Mouse (Mus musculus) testis, postnatal 10 days (tissue): ENCODE results near the gene Galnt18.

ENCODE experiments used
- DNase-seq: peaks from one replicate; pipeline ENCODE4 v3.0.0; 2021; ENCODE audit warnings: low spot score

The Galnt18 gene

GRCm38 (mm10) chr7:111637866-111638448 lies 141.8 kb downstream of the Galnt18 start:
- no peak for DNase-seq

- DNase-seq, result no peak
Observed at GRCm38 (mm10) chr7:111636503-111636902, 143.3 kb downstream of the Galnt18 start.

- DNase-seq, result peak; percentile 43
Observed at GRCm38 (mm10) chr7:111631265-111631664, 148.5 kb downstream of the Galnt18 start.

- DNase-seq, result no peak
Observed at GRCm38 (mm10) chr7:111626232-111626631, 153.5 kb downstream of the Galnt18 start.

- no peak for DNase-seq
Observed at GRCm38 (mm10) chr7:111625736-111626135, 154.0 kb downstream of the Galnt18 start.

- peak; percentile 46 for DNase-seq
Observed at GRCm38 (mm10) chr7:111616231-111616937, 163.4 kb downstream of the Galnt18 start.

- DNase-seq, result no peak
Observed at GRCm38 (mm10) chr7:111614471-111614870, 165.3 kb downstream of the Galnt18 start.

GRCm38 (mm10) chr7:111607476-111607875 lies 172.3 kb downstream of the Galnt18 start:
- DNase-seq, result no peak

GRCm38 (mm10) chr7:111606091-111606490 lies 173.7 kb downstream of the Galnt18 start:
- DNase-seq, result no peak

- DNase-seq, result no peak
Observed at GRCm38 (mm10) chr7:111605663-111606062, 174.1 kb downstream of the Galnt18 start.

- DNase-seq, result no peak
Observed at GRCm38 (mm10) chr7:111604578-111605208, 175.1 kb downstream of the Galnt18 start.

- no peak for DNase-seq
Observed at GRCm38 (mm10) chr7:111603186-111603585, 176.6 kb downstream of the Galnt18 start.

GRCm38 (mm10) chr7:111601339-111602067 lies 178.3 kb downstream of the Galnt18 start:
- no peak for DNase-seq

GRCm38 (mm10) chr7:111600756-111601155 lies 179.0 kb downstream of the Galnt18 start:
- DNase-seq, result no peak

GRCm38 (mm10) chr7:111593680-111594079 lies 186.1 kb downstream of the Galnt18 start:
- no peak for DNase-seq

GRCm38 (mm10) chr7:111589506-111590125 lies 190.2 kb downstream of the Galnt18 start:
- DNase-seq, result no peak

- DNase-seq, result no peak
Observed at GRCm38 (mm10) chr7:111588291-111588781, 191.4 kb downstream of the Galnt18 start.

- no peak for DNase-seq
Observed at GRCm38 (mm10) chr7:111580547-111580946, 199.2 kb downstream of the Galnt18 start.

GRCm38 (mm10) chr7:111575096-111575495 lies 204.7 kb downstream of the Galnt18 start:
- no peak for DNase-seq

- no peak for DNase-seq
Observed at GRCm38 (mm10) chr7:111572336-111572735, 207.4 kb downstream of the Galnt18 start.

GRCm38 (mm10) chr7:111566838-111567237 lies 212.9 kb downstream of the Galnt18 start:
- DNase-seq, result no peak
